Comparison of ENCODE assay signal across 8 mouse cellular contexts in genomic region chr17:29882885-29883284, GRCm38 (mm10).
DNase-seq lines count a peak whose midpoint lies in the region; ATAC-seq and TF ChIP-seq lines count a peak whose summit lies in the region.
"Had no signal": no experiment of that assay in that cellular context is flagged by ENCODE, and none has a peak within 500 bp of the region (broad histone marks: within the 10 kb centered on the region; RNA-seq: fewer than 3 reads in every experiment).

No protein-coding gene starts in this region.

- no peaks in the 10 kb centered on the region for H3K9me3 ChIP-seq in forebrain, postnatal 0 days (ENCODE audit: low read length)
- H3K9me3 ChIP-seq in midbrain, embryonic 13.5 days = no peaks in the 10 kb centered on the region
- H3K9me3 ChIP-seq: heart, embryonic 13.5 days had no signal

- H3K9ac ChIP-seq in forebrain, postnatal 0 days = peak overlapping the region; percentile 40; the same call in 1 of the 2 replicates
- H3K9ac ChIP-seq in midbrain, embryonic 13.5 days (replicated peaks) = peak overlapping the region; percentile 92
- H3K9ac ChIP-seq: heart, embryonic 13.5 days had no signal

- DNase-seq in 416B (ENCODE audit: low read depth) = peak; percentile 42
- peak; percentile 81 for DNase-seq in CD4-positive, CD25-positive, alpha-beta regulatory T cell, adult 2 months (ENCODE audit: low read depth, low spot score)
- DNase-seq in c-Kit-positive CD71-positive TER-119-positive erythroid progenitor cells, embryonic 14.5 days (ENCODE audit: low spot score) = peak; percentile 50
- DNase-seq in forebrain, postnatal 0 days = peak; percentile 86
- peak; percentile 66 to 69 for DNase-seq in layer of hippocampus, postnatal 36 days
- DNase-seq in spleen, postnatal 14 days (ENCODE audit: low spot score in 2 of 2) = peak; percentile 37 to 57

- peak overlapping the region; percentile 96 for H3K4me2 ChIP-seq in forebrain, postnatal 0 days (ENCODE audit: low read depth)
- peak overlapping the region; percentile 84 for H3K4me2 ChIP-seq in midbrain, embryonic 13.5 days (replicated peaks)
- H3K4me2 ChIP-seq: heart, embryonic 13.5 days had no signal

- no peak overlapping the region for H3K27ac ChIP-seq in forebrain, postnatal 0 days (ENCODE audit: low read depth, low read length)
- H3K27ac ChIP-seq in midbrain, embryonic 13.5 days = peak overlapping the region; percentile 91
- H3K27ac ChIP-seq: heart, embryonic 13.5 days had no signal

- peak; percentile 97 for TF ChIP-seq CTCF in forebrain, postnatal 0 days (IDR thresholded peaks at IDR 0.05; ENCODE audit: low read depth)

- H3K4me3 ChIP-seq in forebrain, postnatal 0 days (ENCODE audit: low read depth, low read length) = peak overlapping the region; percentile 63
- peak overlapping the region; percentile 67 for H3K4me3 ChIP-seq in midbrain, embryonic 13.5 days (replicated peaks)
- H3K4me3 ChIP-seq: heart, embryonic 13.5 days had no signal

- 2% methylated on average over 5 of the region's 5 CpGs for WGBS in forebrain, postnatal 0 days
- 0% methylated on average over 5 of the region's 5 CpGs for WGBS in midbrain, embryonic 13.5 days

- H3K36me3 ChIP-seq in forebrain, postnatal 0 days (ENCODE audit: insufficient read depth) = no peaks in the 10 kb centered on the region
- no peaks in the 10 kb centered on the region for H3K36me3 ChIP-seq in midbrain, embryonic 13.5 days
- H3K36me3 ChIP-seq: heart, embryonic 13.5 days had no signal

- H3K27me3 ChIP-seq in forebrain, postnatal 0 days (ENCODE audit: insufficient read depth, low read length) = no peaks in the 10 kb centered on the region; the same call in 1 of the 2 replicates
- no peaks in the 10 kb centered on the region for H3K27me3 ChIP-seq in midbrain, embryonic 13.5 days

- no peak for ATAC-seq in forebrain, postnatal 0 days
- ATAC-seq in midbrain, embryonic 13.5 days = no peak

- 0 out of 2 replicates have a peak, but pooled peaks cover 4% of the 10 kb centered on the region for H3K4me1 ChIP-seq in forebrain, postnatal 0 days (ENCODE audit: insufficient read depth)
- H3K4me1 ChIP-seq in midbrain, embryonic 13.5 days (replicated peaks) = peaks cover 80% of the 10 kb centered on the region
